16 mouse cellular contexts compared by ENCODE assay signal in the genomic region with DNA sequence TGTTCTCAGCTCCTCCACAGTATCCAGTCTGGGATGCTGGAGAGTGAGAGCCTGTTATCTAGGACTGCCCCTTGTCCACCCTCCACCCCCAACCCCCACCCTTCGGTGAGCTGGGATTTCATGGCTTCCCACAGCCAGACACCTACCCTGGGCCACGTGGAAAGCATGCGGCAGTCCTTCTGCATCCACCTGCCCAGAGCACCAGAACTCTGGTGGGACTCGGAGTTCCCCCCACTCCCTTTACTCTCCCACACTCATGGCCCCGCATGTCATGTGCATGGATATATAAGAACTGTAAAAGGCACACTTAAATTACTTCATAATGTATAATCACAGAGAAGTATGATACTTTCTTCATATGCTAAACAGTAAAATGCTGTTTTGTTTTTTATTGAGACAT.
"Had no signal": no experiment of that assay in that cellular context is flagged by ENCODE, and none has a peak within 500 bp of the region (broad histone marks: within the 10 kb centered on the region; RNA-seq: fewer than 3 reads in every experiment).

No protein-coding gene starts in this region.

- DNase-seq: retina, postnatal 1 day; right cerebral cortex, adult 18-20 months; right cerebral cortex, postnatal 14 days; right cerebral cortex, postnatal 25 days; right cerebral cortex, postnatal 4 days; spleen, adult 18-20 months; thymus, adult 18-20 months; thymus, adult 2 months; thymus, postnatal 14 days; thymus, postnatal 25 days; thymus, postnatal 36 days; thymus, postnatal 4 days had no signal

- H3K36me3 ChIP-seq: neural tube, embryonic 13.5 days; neural tube, embryonic 15.5 days; stomach, embryonic 15.5 days had no signal

- H3K9ac ChIP-seq: neural tube, embryonic 13.5 days; neural tube, embryonic 15.5 days; stomach, embryonic 15.5 days had no signal

- H3K27ac ChIP-seq: neural tube, embryonic 13.5 days; neural tube, embryonic 15.5 days; stomach, embryonic 15.5 days; stomach, postnatal 0 days had no signal

- H3K4me1 ChIP-seq: neural tube, embryonic 13.5 days; neural tube, embryonic 15.5 days; stomach, embryonic 15.5 days had no signal

- H3K4me3 ChIP-seq: neural tube, embryonic 13.5 days; neural tube, embryonic 15.5 days; stomach, embryonic 15.5 days had no signal

- H3K9me3 ChIP-seq: neural tube, embryonic 13.5 days; neural tube, embryonic 15.5 days; stomach, embryonic 15.5 days had no signal

- H3K4me2 ChIP-seq: neural tube, embryonic 13.5 days; neural tube, embryonic 15.5 days; stomach, embryonic 15.5 days had no signal

- H3K27me3 ChIP-seq: neural tube, embryonic 13.5 days; neural tube, embryonic 15.5 days; stomach, embryonic 15.5 days had no signal
